Mouse (Mus musculus) C2C12 (cell line): ENCODE data around the gene Slc41a2.

Experiments
- CEBPB ChIP-seq: IDR thresholded peaks from one replicate; pipeline ENCODE4 v1.6.1; 2011; ENCODE audit warnings: low read depth, mild to moderate bottlenecking, control low read depth, moderate library complexity
- CTCF ChIP-seq: IDR thresholded peaks from one replicate; pipeline ENCODE4 v1.5.1; 2011; ENCODE audit not compliant: control insufficient read depth, insufficient read depth, insufficient read length
- FOSL1 ChIP-seq: IDR thresholded peaks from one replicate; pipeline ENCODE4 v1.8.0; 2011; ENCODE audit warnings: mild to moderate bottlenecking, low read length; ENCODE audit not compliant: poor library complexity, insufficient read depth, severe bottlenecking
- MAX ChIP-seq: IDR thresholded peaks from one replicate; pipeline ENCODE4 v1.6.1; 2011; ENCODE audit warnings: mild to moderate bottlenecking, control low read depth
- MYOD1 ChIP-seq: IDR thresholded peaks from one replicate; pipeline ENCODE4 v1.6.1; 2011; ENCODE audit warnings: low read depth; ENCODE audit not compliant: control insufficient read depth, insufficient read length
- USF1 ChIP-seq: IDR thresholded peaks from one replicate; pipeline ENCODE4 v1.6.1; 2011; ENCODE audit warnings: low read depth, mild to moderate bottlenecking, control low read depth, moderate library complexity

- no peak for TF ChIP-seq MAX
- TF ChIP-seq CTCF, result no peak
- TF ChIP-seq FOSL1, result no peak
- no peak for TF ChIP-seq CEBPB
- TF ChIP-seq USF1, result no peak
- no peak for TF ChIP-seq MYOD1
Measured at GRCm38 (mm10) chr10:83191476-83191875, 146.2 kb downstream of the Slc41a2 start.
